Mouse (Mus musculus) heart, adult 2 months (tissue): ENCODE data around the gene Trappc6b. TPM values are rescaled to one million over a fixed set of nuclear protein-coding genes. Genes with fewer than 3 reads are reported as not detected.

Source experiments
- DNase-seq, 2 experiments: peaks; one replicate each; pipeline ENCODE4 v3.0.0; 2021
- H3K27ac ChIP-seq: fragments of 200-600 bp; 2 replicates; pipeline ENCODE4 v1.8.1; 2022
- H3K27me3 ChIP-seq: fragments of 200-500 bp; 2 replicates; pipeline ENCODE4 v1.6.1; 2012; ENCODE audit warnings: mild to moderate bottlenecking, low read length, inconsistent platforms, mixed read lengths; ENCODE audit not compliant: control insufficient read depth, insufficient read depth
- H3K36me3 ChIP-seq: fragments of 200-500 bp; 2 replicates; pipeline ENCODE4 v1.6.1; 2012; ENCODE audit warnings: low read length, inconsistent platforms; ENCODE audit not compliant: control insufficient read depth, insufficient read depth
- H3K4me1 ChIP-seq: fragments of 200-500 bp; 2 replicates; pipeline ENCODE4 v1.6.1; 2011; ENCODE audit warnings: low read length; ENCODE audit not compliant: control insufficient read depth, insufficient read depth
- H3K4me3 ChIP-seq: fragments of 200-600 bp; 2 replicates; pipeline ENCODE4 v1.8.1; 2022
- H3K79me2 ChIP-seq: fragments of 200-500 bp; replicated peaks from 2 replicates; pipeline ENCODE4 v1.6.1; 2012; ENCODE audit warnings: mild to moderate bottlenecking, inconsistent platforms, low read length, moderate library complexity, mixed read lengths; ENCODE audit not compliant: control insufficient read depth, insufficient read depth
- H3K9ac ChIP-seq: fragments of 200-500 bp; 2 replicates; pipeline ENCODE4 v1.6.1; 2012; ENCODE audit warnings: low read depth, mild to moderate bottlenecking, control low read depth, inconsistent platforms, low read length, mixed read lengths
- CTCF ChIP-seq: fragments of 200-600 bp; IDR thresholded peaks from 2 replicates; pipeline ENCODE4 v1.8.1; 2022; ENCODE audit warnings: antibody characterized with exemption, mild to moderate bottlenecking, moderate library complexity
- EP300 ChIP-seq: fragments of 200-500 bp; IDR thresholded peaks from 2 replicates; pipeline ENCODE4 v1.6.1; 2011; ENCODE audit warnings: low read depth, low read length, control low read depth; ENCODE audit not compliant: insufficient read depth
- POLR2A ChIP-seq: fragments of 200-500 bp; IDR thresholded peaks from 2 replicates; pipeline ENCODE4 v1.6.1; 2011; ENCODE audit warnings: mild to moderate bottlenecking, low read depth, low read length, control low read depth; ENCODE audit not compliant: insufficient read depth
- WGBS: fragments of 180-500 bp; shearing (Covaris S2); methylation state at CpG from one replicate; pipeline ENCODE4 v1.1.7; 2018; 5-methylcytosine and 5-hydroxymethylcytosine counted together
- intact Hi-C: fragments of 180-260 bp; cut with DNase I; formaldehyde crosslinking; loops from one replicate; pipeline ENCODE4 v1.15.1; 2025
- polyA plus RNA-seq: library from polyadenylated mRNA; depleted of rRNA; stranded (reverse); fragments of >200 nt; gene quantifications from 2 replicates; pipeline ENCODE4 v1.2.3, GENCODE M21; 2012
- total RNA-seq, 2 experiments: library from RNA; stranded (reverse); gene quantifications; 2 replicates each; pipeline ENCODE4 v1.2.3; 2021

The Trappc6b gene
- total and polyA plus RNA-seq, 3 experiments, result 46.8 to 86.0 (median 70.8) TPM

DNA sequence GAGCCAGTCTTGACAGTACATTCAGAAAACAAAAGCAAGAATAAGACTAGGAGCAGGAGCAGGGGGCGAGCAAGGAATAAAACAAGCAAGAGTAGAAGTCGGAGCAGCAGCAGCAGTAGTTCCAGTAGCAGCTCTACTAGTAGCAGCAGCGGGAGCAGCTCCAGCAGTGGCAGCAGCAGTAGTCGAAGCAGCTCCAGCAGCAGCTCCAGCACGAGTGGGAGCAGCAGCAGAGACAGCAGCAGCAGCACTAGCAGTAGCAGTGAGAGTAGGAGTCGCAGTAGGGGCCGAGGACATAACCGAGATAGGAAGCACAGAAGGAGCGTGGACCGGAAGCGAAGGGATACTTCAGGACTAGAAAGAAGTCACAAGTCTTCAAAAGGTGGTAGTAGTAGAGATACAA, 11.0 kb upstream of the Trappc6b start:
- peaks cover 18% of the 10 kb centered on the region for H3K36me3 ChIP-seq
- H3K9ac ChIP-seq, result no peak overlapping the region
- intact Hi-C loops, result no loop called here
- WGBS, result 80% methylated on average over 11 of the region's 11 CpGs
- no peaks in the 10 kb centered on the region; the same call in 1 of the 2 replicates for H3K4me1 ChIP-seq
- H3K4me3 ChIP-seq, result no peak overlapping the region
- no peak for TF ChIP-seq CTCF
- H3K79me2 ChIP-seq, result peaks cover under 1% of the 10 kb centered on the region; the same call in 1 of the 2 replicates
- no peak for DNase-seq
- no peak overlapping the region for H3K27ac ChIP-seq
- no peaks in the 10 kb centered on the region for H3K27me3 ChIP-seq

DNA sequence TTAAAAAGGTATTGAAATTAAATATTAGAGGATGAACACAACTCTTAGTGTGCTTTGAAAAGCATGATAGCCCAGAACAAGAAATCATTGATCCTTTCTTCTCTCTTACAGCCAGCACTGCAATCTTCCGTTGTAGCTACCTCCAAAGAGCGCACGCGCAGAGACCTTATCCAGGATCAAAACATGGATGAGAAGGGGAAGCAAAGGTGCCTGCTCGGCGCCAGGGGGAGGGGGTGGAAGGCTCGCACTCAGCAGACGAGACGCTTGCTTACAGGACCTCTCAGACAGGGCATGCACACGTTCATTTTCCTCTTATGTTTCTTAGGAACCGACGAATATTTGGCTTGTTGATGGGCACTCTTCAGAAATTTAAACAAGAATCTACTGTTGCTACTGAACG, 7.5 kb upstream of the Trappc6b start:
- intact Hi-C loops, result no loop called here
- Histone ChIP-seq H3K4me1 (no peaks in the 10 kb centered on the region; the same call in 1 of the 2 replicates), H3K79me2 (peaks cover 2% of the 10 kb centered on the region; the same call in 1 of the 2 replicates), H3K36me3 (peaks cover 18% of the 10 kb centered on the region), H3K4me3 (no peak overlapping the region), H3K9ac (no peak overlapping the region), H3K27me3 (no peaks in the 10 kb centered on the region), H3K27ac (no peak overlapping the region)
- WGBS, result 92% methylated on average over 13 of the region's 13 CpGs
- TF ChIP-seq CTCF, result no peak
- TF ChIP-seq EP300, result no peak
- TF ChIP-seq POLR2A, result no peak
- DNase-seq, result no peak

DNA sequence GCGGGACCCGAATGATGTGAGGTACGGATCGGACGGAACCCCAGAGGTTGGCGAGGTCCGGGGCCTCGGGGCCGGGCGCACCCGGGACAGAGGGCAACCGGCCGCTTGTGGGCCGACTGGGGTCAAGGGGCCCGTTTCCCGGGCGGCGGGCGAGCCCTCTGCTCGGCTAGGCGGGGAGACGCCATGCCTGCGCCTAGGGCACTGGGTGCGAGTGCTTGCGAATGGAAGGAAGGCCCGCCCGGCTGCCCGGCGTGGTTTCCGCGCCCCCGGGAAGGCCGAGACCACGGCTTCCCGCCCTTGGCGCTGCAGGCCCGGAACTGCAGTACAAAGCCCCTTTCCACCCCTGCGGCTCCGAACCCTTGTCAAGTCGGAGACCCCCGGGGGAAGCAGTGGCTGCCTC, 5.8 kb upstream of the Trappc6b start:
- H3K9ac ChIP-seq, result peak overlapping the region; percentile 86
- intact Hi-C loops, result loop anchor here (2.0 kb wide), 1 partner anchor 64 kb away; no protein-coding TSS in a partner anchor
- peaks cover 14% of the 10 kb centered on the region for H3K36me3 ChIP-seq
- under 1% methylated on average over 41 of the region's 41 CpGs for WGBS
- H3K27me3 ChIP-seq, result no peaks in the 10 kb centered on the region
- no peak for DNase-seq
- TF ChIP-seq EP300, result no peak
- TF ChIP-seq CTCF, result no peak
- no peak for TF ChIP-seq POLR2A
- no peaks in the 10 kb centered on the region; the same call in 1 of the 2 replicates for H3K4me1 ChIP-seq
- peak overlapping the region; percentile 89 for H3K4me3 ChIP-seq
- H3K79me2 ChIP-seq, result peaks cover 2% of the 10 kb centered on the region; the same call in 1 of the 2 replicates
- H3K27ac ChIP-seq, result peak overlapping the region; percentile 91

DNA sequence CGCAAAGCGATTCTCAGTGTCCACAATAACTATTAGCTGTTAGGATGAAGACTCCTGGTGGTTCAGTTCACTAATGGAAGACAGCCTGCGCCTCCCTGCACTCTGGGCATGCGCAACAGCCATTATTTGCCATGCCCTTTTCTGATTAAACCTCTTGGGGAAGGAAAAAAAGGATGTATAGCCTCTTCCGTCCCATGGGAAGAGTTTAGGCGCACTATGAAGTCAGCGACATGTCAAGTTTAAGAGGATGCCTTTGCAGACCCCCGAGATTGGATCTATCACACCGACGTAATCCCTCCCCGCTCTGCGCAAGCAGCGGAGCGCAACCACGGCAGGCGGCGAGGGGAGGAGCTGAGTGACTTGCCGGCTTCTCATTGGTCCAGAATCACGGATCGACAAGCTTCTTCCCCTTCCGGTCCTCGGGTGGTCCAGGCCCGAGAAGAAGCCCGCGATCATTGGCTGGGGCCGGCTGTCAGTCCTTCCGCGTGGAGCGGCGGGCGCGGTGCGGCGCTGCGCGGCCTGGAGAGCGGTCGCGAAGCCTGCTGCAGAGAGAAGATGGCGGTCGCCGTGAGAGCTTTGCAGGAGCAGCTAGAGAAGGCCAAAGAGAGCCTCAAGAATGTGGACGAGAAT, 5.3 kb upstream of the Trappc6b start, which contains the start of gene Pnn:
Gene Pnn, plus strand, starts transcription at position 437 of the 630 bp plus-strand sequence.
- under 1% methylated on average over 43 of the region's 43 CpGs for WGBS
- intact Hi-C loops, result loop anchor here (2.0 kb wide), 1 partner anchor 64 kb away; no protein-coding TSS in a partner anchor
- Histone ChIP-seq H3K79me2 (peaks cover 2% of the 10 kb centered on the region; the same call in 1 of the 2 replicates), H3K27ac (peak within 1 kb of the TSS; percentile 92), H3K36me3 (peaks cover 13% of the 10 kb centered on the region), H3K9ac (peak within 1 kb of the TSS; percentile 86), H3K4me1 (no peaks in the 10 kb centered on the region; the same call in 1 of the 2 replicates), H3K27me3 (no peaks in the 10 kb centered on the region), H3K4me3 (peak within 1 kb of the TSS; percentile 89)
- TF ChIP-seq CTCF (peak; percentile 63), EP300 (no peak), POLR2A (peak; percentile 99)
- DNase-seq, result peak; percentile 96 to 98

DNA sequence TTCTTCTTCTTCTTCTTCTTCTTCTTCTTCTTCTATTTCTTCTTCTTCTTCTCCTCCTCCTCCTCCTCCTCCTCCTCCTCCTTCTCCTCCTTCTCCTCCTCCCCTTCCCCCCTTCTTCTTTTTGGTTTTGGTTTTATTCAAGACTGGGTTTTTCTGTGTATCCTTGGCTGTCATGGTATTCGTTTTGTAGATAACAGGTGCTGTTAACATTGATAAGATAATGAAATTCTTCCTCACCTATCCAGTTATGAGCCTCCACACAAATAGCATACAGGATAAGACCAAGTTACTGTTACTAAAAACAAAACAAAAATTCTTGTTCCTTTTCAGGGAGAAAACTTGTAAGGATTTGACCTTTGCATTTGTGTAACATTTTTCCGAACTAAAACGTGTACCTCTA, 4.5 kb upstream of the Trappc6b start:
- no peak overlapping the region for H3K9ac ChIP-seq
- 44% methylated on average over 3 of the region's 3 CpGs for WGBS
- TF ChIP-seq CTCF (no peak), POLR2A (no peak), EP300 (no peak)
- H3K4me1 ChIP-seq, result no peaks in the 10 kb centered on the region; the same call in 1 of the 2 replicates
- DNase-seq, result no peak
- intact Hi-C loops, result loop anchor here (2.0 kb wide), 1 partner anchor 65 kb away; no protein-coding TSS in a partner anchor
- H3K27me3 ChIP-seq, result no peaks in the 10 kb centered on the region
- H3K36me3 ChIP-seq, result peaks cover 9% of the 10 kb centered on the region
- H3K27ac ChIP-seq, result no peak overlapping the region; the same call in 1 of the 2 replicates
- peak overlapping the region; percentile 89; the same call in 1 of the 2 replicates for H3K4me3 ChIP-seq
- H3K79me2 ChIP-seq, result peaks cover 4% of the 10 kb centered on the region; the same call in 1 of the 2 replicates

- H3K4me1 ChIP-seq, result peaks cover 2% of the 10 kb centered on the region
- TF ChIP-seq POLR2A, result no peak
- TF ChIP-seq EP300, result no peak
- no peak for TF ChIP-seq CTCF
- no peak for DNase-seq
- intact Hi-C loops, result no loop called here
- no peak overlapping the region for H3K27ac ChIP-seq
- H3K9ac ChIP-seq, result no peak overlapping the region
- H3K4me3 ChIP-seq, result no peak overlapping the region
- 85% methylated on average over 8 of the region's 8 CpGs for WGBS
- no peaks in the 10 kb centered on the region for H3K27me3 ChIP-seq
- peaks cover 4% of the 10 kb centered on the region; the same call in 1 of the 2 replicates for H3K79me2 ChIP-seq
- H3K36me3 ChIP-seq, result peaks cover 9% of the 10 kb centered on the region
These were observed 3.6 kb upstream of the Trappc6b start for GRCm38 (mm10) chr12:59064837-59065236.
